Mouse (Mus musculus) kidney, adult 11 months (tissue): ENCODE measurements at regions not wholly inside any gene's neighbourhood (a gene's known extent, or its start where the extent isn't known, plus 50 kb on each side); places are given as distances from the start of the nearest gene placed in this dataset.

Experiments used
- DNase-seq: peaks from one replicate; pipeline ENCODE4 v3.0.0; 2022

DNA sequence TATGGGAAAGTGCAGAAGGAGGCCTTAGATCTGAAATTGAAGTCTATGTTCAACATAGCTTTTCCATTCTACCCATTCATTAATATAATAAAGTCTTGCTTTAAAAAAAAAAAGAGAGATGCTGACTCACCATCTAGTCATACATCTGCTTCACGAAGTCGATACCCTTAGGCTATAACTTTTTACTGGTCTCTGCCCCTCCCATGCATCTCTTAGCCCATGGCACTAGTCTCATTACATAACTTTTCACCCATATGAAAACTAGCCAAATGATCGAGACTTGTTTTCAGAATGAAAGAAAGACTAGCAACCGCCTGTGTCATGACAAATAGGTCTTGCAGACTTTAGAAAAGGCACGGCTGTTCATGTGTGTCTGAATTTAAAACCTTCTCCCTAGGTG is 116.6 kb upstream of the Gdnf start:
- no peak for DNase-seq

DNA sequence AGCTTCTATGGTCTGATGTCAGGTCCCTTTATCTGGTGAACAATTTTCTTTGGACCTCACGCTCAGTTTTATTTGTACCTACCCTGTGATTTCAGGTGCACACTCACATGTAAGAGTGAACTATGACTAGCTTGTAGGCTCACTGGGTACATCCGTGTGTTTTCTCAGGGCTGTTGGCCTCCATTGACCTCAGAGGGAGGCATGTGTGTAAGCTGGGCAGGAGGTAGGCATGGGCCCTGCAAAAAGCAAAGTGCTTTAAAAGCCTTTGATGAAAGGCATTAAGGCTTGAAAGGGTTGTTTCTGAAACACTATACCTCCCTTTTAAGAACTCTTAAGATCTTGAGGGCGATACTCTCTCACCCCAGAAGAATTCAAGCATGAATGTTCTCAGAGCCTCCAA is 112.9 kb upstream of the Gdnf start:
- DNase-seq: no peak

DNA sequence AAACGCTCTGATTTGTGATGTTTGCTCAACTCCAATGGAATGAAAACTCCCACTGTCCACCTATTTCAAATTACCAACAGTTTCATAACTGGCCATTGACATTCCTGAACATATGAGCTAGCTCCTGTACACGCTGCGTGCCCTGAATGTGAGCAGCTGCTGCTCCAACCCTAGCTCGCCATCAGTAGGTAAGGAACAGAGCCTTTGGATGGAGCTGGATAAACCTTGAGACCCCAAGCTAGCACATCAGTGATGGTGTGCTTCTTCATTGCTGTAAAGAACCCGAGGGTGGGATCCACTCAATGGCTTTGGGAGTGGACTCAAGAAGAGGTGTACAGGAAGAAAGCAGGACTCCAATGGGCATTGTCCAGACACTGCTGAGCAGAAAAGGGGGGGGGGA is 101.8 kb upstream of the Gdnf start:
- no peak for DNase-seq

GRCm38 (mm10) chr15:7714641-7715040 is 96.0 kb upstream of the Gdnf start:
- DNase-seq: no peak

- no peak for DNase-seq
Observed at GRCm38 (mm10) chr15:7716188-7716587, 94.5 kb upstream of the Gdnf start.

GRCm38 (mm10) chr15:7723202-7723721 is 87.4 kb upstream of the Gdnf start:
- DNase-seq: no peak

DNA sequence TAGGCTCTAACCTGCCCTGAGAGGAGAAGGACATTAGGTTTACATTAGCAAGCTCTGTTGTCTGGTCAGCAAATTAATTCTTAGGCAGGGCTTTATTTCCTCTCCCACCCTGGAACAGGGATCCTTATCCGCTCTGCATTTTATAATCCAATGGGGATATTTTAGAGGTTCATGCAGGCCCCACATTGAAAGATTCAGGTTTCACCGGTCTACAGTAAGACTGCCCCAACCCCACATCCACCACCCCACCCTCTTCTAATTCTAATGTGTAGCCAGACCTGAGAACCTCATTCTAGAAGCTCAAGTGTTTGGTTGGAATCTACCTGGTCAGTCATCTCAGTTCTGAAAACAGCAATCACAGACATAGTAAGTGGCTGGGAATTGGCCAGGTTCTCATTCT is 86.9 kb upstream of the Gdnf start:
- DNase-seq: no peak

DNA sequence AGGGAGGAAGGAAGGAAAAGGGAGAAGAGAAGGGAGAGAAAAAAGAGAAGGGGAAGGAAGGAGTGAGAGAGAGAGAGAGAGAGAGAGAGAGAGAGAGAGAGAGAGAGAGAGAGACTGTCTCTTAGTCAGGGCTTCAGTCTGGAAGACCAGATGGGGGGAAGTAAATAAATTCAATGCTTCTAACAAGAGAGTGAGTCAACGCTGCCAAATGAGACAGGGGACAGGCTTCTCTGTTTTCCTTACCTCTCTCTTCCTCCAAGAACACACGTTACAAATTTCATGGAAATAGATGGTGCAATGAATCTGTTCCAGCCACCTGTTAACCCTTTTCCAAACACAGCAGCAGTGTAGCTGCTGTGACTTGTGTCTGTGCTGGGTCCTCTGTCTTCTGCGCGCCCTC is 85.1 kb upstream of the Gdnf start:
- DNase-seq: no peak

DNA sequence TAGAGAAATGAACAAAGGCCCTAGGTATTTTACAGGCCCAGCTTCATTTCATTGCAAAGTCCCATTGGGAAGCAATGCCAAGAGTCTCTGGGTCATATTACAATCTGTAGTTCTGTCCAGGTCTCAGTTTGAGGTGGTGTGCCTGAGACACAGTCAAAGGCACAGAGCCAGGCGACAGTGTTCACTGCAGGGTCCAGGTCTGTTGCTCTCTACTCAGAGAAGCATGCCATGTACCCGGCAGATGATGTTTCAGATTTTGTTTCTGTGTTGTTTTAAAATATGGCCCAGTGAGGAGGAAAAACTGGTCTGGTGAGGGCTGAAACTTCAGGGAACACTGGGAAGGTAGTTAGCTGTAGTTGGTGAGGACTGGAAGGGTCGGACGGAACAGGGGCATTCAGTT is 63.1 kb upstream of the Gdnf start:
- DNase-seq: no peak

- DNase-seq: no peak
Observed at GRCm38 (mm10) chr15:7750441-7750840, 60.2 kb upstream of the Gdnf start.
